Mouse (Mus musculus): ENCODE measurements around the gene Canx.

DNA sequence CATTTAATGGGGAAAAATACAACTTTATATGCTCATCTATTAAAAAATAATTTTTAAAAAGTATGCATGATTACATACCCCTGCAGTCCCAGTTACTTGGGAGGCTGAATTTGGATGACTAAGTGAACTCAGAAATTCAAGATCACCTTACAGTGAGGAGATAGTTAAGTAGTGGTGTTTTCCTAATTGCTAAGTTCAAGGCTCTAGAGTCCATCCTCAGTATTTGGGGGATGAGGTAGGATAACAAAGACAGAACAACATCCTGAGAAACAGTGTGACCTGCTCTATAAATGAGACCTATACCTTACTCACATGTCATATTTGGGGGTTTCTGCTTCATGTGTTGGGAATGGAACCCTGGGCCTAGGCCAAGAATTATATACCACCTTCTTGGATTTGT lies 3.1 kb downstream of the Canx start:
- no peak for TF ChIP-seq POLR2A (IDR thresholded peaks at IDR 0.05; ENCODE audit: insufficient read length, low read depth)
- TF ChIP-seq MAX (IDR thresholded peaks at IDR 0.05; ENCODE audit: low read depth): no peak
- TF ChIP-seq MYOD1 (IDR thresholded peaks at IDR 0.05; ENCODE audit: control insufficient read depth in 1 of 3, insufficient read length in 2 of 3, low read depth in 2 of 3): no peak
- no peak for TF ChIP-seq TCF12 (IDR thresholded peaks at IDR 0.05; ENCODE audit: insufficient read depth, poor library complexity, severe bottlenecking)
- no peak for TF ChIP-seq E2F4 (IDR thresholded peaks at IDR 0.05; ENCODE audit: insufficient read depth)
- no peak for TF ChIP-seq REST (IDR thresholded peaks at IDR 0.05; ENCODE audit: insufficient read depth, insufficient read length)
- TF ChIP-seq USF1 (IDR thresholded peaks at IDR 0.05; ENCODE audit: low read depth): no peak
- no peak for TF ChIP-seq MYOG (IDR thresholded peaks at IDR 0.05; ENCODE audit: control insufficient read depth in 1 of 3, insufficient read depth in 1 of 3, insufficient read length in 2 of 3, low read depth in 2 of 3)
- no peak for TF ChIP-seq CEBPB (IDR thresholded peaks at IDR 0.05; ENCODE audit: insufficient read depth, poor library complexity, severe bottlenecking)
- TF ChIP-seq POLR2AphosphoS2 (IDR thresholded peaks at IDR 0.05; ENCODE audit: insufficient read length, low read depth): no peak
- TF ChIP-seq SRF (IDR thresholded peaks at IDR 0.05; ENCODE audit: control insufficient read depth, insufficient read length, low read depth): no peak
- TF ChIP-seq TCF3 (IDR thresholded peaks at IDR 0.05; ENCODE audit: insufficient read length, low read depth): no peak
